Mouse (Mus musculus) megakaryocyte progenitor cell, adult 5-6 weeks (primary cell): ENCODE data around the gene Car2. TPM values are rescaled to one million over a fixed set of nuclear protein-coding genes. Genes with fewer than 3 reads are reported as not detected.

ENCODE experiments used
- ATAC-seq: replicated peaks from 2 replicates; pipeline ENCODE4 v1.8.0; 2016; ENCODE audit warnings: mild to moderate bottlenecking, moderate TSS enrichment, inconsistent platforms; ENCODE audit not compliant: poor library complexity
- total RNA-seq, 2 experiments: library from RNA; stranded (forward) in 1 of 2; stranded (reverse) in 1 of 2; fragments of 157-497, 149-512 nt in 1 of 2; fragments of 200-1000 nt in 1 of 2; gene quantifications; 2 replicates each; pipeline versions ENCODE4 v1.2.3 to v1.2.4; 2015 to 2017

Car2 gene
- total RNA-seq (2015) (155 and 274 TPM in 2 replicates), total RNA-seq (2017) (143 and 234 TPM in 2 replicates)

- peak; percentile 58 for ATAC-seq
Observed at GRCm38 (mm10) chr3:14886102-14887098, at the start of gene Car2. TSS of gene Car2 (plus strand) at chr3:14886273.

GRCm38 (mm10) chr3:14838936-14839335 lies 47.1 kb upstream of the Car2 start:
- no peak for ATAC-seq

GRCm38 (mm10) chr3:14839466-14840118 lies 46.5 kb upstream of the Car2 start:
- ATAC-seq: no peak

- ATAC-seq: no peak
Observed at GRCm38 (mm10) chr3:14848587-14849254, 37.4 kb upstream of the Car2 start.

GRCm38 (mm10) chr3:14853966-14854365 lies 32.1 kb upstream of the Car2 start:
- ATAC-seq: no peak

GRCm38 (mm10) chr3:14854446-14854845 lies 31.6 kb upstream of the Car2 start:
- no peak for ATAC-seq

GRCm38 (mm10) chr3:14857874-14858273 lies 28.2 kb upstream of the Car2 start:
- no peak for ATAC-seq

GRCm38 (mm10) chr3:14860291-14860690 lies 25.8 kb upstream of the Car2 start:
- ATAC-seq: no peak

GRCm38 (mm10) chr3:14861165-14861564 lies 24.9 kb upstream of the Car2 start:
- ATAC-seq: no peak

GRCm38 (mm10) chr3:14861787-14862186 lies 24.3 kb upstream of the Car2 start:
- no peak for ATAC-seq

- ATAC-seq: peak; percentile 70
Observed at GRCm38 (mm10) chr3:14862654-14863021, 23.4 kb upstream of the Car2 start.

GRCm38 (mm10) chr3:14863022-14863711 lies 22.9 kb upstream of the Car2 start, which contains the start of gene Car3:
TSS of gene Car3 (plus strand) at chr3:14863512.
- peak; percentile 45 for ATAC-seq

- ATAC-seq: no peak
Observed at GRCm38 (mm10) chr3:14863922-14864321, 22.2 kb upstream of the Car2 start.

- ATAC-seq: no peak
Observed at GRCm38 (mm10) chr3:14865941-14866340, 20.1 kb upstream of the Car2 start.

GRCm38 (mm10) chr3:14869779-14870178 lies 16.3 kb upstream of the Car2 start:
- peak; percentile 76 for ATAC-seq

- ATAC-seq: no peak
Observed at GRCm38 (mm10) chr3:14870528-14870927, 15.5 kb upstream of the Car2 start.

GRCm38 (mm10) chr3:14871386-14871785 lies 14.7 kb upstream of the Car2 start:
- ATAC-seq: peak; percentile 76

GRCm38 (mm10) chr3:14874402-14875040 lies 11.6 kb upstream of the Car2 start:
- no peak for ATAC-seq

GRCm38 (mm10) chr3:14876325-14876918 lies 9.7 kb upstream of the Car2 start:
- ATAC-seq: no peak
